Mouse (Mus musculus): Measurements from ENCODE around the gene Gsx2. TPM values are rescaled to one million over a fixed set of nuclear protein-coding genes. Genes with fewer than 3 reads are reported as not detected.

The Gsx2 gene
- polyA plus RNA-seq, 1 experiment from 2014 or later: 1.1 TPM

Other genes starting within 250 kb of the Gsx2 start
- gene Chic2, start 30.8 kb upstream of the Gsx2 start, polyA plus RNA-seq (2015; fragmentation: Nextera tagmentation; extraction: Ambion mirVana): 34.7 and 39.0 TPM in 2 replicates
- gene Pdgfra, start 76.7 kb downstream of the Gsx2 start, polyA plus RNA-seq (2015; fragmentation: Nextera tagmentation; extraction: Ambion mirVana): 11.3 and 12.4 TPM in 2 replicates